Mouse (Mus musculus): ENCODE results near the gene Ino80b. TPM values are rescaled to one million over a fixed set of nuclear protein-coding genes. Genes with fewer than 3 reads are reported as not detected.
"Not testable (repeated sequence)": the region's sequence is repeated elsewhere in the genome, so short reads cannot be mapped to it uniquely, and the experiment has no call there.

Gene Ino80b
- 17.6 and 19.2 TPM in 2 replicates for polyA plus RNA-seq (2016; fragmentation: Nextera tagmentation; extraction: Ambion mirVana)

GRCm38 (mm10) chr6:83125331-83125730, at the start of gene Ino80b:
Ino80b (minus strand) TSS chr6:83125431.
- ATAC-seq (ENCODE audit: insufficient number of reproducible peaks, insufficient read depth, low FRiP score, low TSS enrichment, low read depth) = no peak
- WGBS = 30% methylated on average over 5 of the region's 5 CpGs
- Histone ChIP-seq H3K4me3 (replicated peaks) (peak within 1 kb of the TSS; percentile 64), H3K4me1 (replicated peaks) (peaks cover 32% of the 10 kb centered on the region), H3K27ac (peak within 1 kb of the TSS; percentile 74), H3K27me3 (no peaks in the 10 kb centered on the region), H3K9ac (replicated peaks) (peak within 1 kb of the TSS; percentile 61), H3K9me3 (no peaks in the 10 kb centered on the region), H3K36me3 (0 out of 2 replicates have a peak, but pooled peaks cover 10% of the 10 kb centered on the region), H3K4me2 (peak within 1 kb of the TSS; percentile 94)

- no peaks in the 10 kb centered on the region for H3K27me3 ChIP-seq
- H3K27ac ChIP-seq = no peak overlapping the region
- no peaks in the 10 kb centered on the region for H3K9me3 ChIP-seq
- peaks cover 4% of the 10 kb centered on the region; the same call in 1 of the 2 replicates for H3K4me1 ChIP-seq (replicated peaks)
- no peak for ATAC-seq (ENCODE audit: insufficient number of reproducible peaks, insufficient read depth, low FRiP score, low TSS enrichment, low read depth)
- H3K4me3 ChIP-seq (replicated peaks) = no peak overlapping the region
- no peak overlapping the region for H3K4me2 ChIP-seq
- WGBS = 75% methylated on average over 9 of the region's 9 CpGs
- H3K36me3 ChIP-seq = peaks cover 13% of the 10 kb centered on the region
- no peak overlapping the region for H3K9ac ChIP-seq (replicated peaks)
Measured at GRCm38 (mm10) chr6:83172240-83172920, 47.1 kb upstream of the Ino80b start.

DNA sequence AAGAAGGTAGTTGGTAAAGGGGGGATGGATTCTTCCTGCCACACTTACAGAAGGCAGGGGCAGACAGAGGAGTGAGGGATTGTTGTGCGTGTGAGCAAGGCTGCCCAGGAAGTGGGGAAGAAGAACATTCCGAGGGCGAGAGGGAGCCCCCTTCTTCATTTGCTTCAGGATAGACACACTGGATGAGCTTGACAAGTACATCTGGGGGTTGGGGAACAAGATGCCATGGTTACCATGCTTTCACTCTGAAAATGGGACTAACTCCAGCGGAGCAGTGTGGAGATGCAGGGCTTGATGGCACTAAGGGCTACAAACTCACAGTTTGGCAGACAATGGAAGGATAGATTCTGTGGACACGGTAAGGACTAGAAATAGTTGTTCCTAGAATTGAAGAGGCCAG, 45.8 kb upstream of the Ino80b start:
- Histone ChIP-seq H3K27me3 (no peaks in the 10 kb centered on the region), H3K4me1 (replicated peaks) (peaks cover 16% of the 10 kb centered on the region), H3K4me2 (no peak overlapping the region), H3K9me3 (no peaks in the 10 kb centered on the region), H3K4me3 (replicated peaks) (no peak overlapping the region), H3K27ac (no peak overlapping the region), H3K9ac (replicated peaks) (no peak overlapping the region), H3K36me3 (peaks cover 10% of the 10 kb centered on the region)
- 77% methylated on average over 5 of the region's 5 CpGs for WGBS
- no peak for ATAC-seq (ENCODE audit: insufficient number of reproducible peaks, insufficient read depth, low FRiP score, low TSS enrichment, low read depth)

DNA sequence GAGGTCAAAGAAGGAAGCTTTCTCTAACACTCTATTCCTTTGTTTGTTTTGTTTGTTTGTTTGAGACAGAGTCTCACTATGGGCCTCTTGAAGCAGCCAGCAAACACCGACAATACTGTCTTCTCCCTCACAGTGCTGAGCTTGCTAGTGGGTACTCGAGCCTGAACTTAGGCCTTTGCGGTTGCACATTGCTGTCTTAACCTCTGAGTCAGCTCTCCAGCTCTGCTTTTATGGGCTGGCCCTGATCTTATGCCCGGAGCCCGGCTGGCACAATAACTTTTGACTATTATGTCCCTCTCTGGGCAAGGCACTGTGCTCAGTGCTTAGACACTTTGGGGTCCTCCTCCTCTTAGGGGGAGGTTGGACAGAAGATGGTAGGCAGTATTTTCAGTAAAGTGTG, 44.6 kb upstream of the Ino80b start:
- Histone ChIP-seq H3K27me3 (no peaks in the 10 kb centered on the region), H3K9ac (replicated peaks) (no peak overlapping the region), H3K4me1 (replicated peaks) (peaks cover 20% of the 10 kb centered on the region), H3K9me3 (no peaks in the 10 kb centered on the region), H3K27ac (no peak overlapping the region), H3K4me3 (replicated peaks) (no peak overlapping the region), H3K4me2 (no peak overlapping the region), H3K36me3 (0 out of 2 replicates have a peak, but pooled peaks cover 6% of the 10 kb centered on the region)
- ATAC-seq (ENCODE audit: insufficient number of reproducible peaks, insufficient read depth, low FRiP score, low TSS enrichment, low read depth) = no peak
- 87% methylated on average over 5 of the region's 5 CpGs for WGBS

DNA sequence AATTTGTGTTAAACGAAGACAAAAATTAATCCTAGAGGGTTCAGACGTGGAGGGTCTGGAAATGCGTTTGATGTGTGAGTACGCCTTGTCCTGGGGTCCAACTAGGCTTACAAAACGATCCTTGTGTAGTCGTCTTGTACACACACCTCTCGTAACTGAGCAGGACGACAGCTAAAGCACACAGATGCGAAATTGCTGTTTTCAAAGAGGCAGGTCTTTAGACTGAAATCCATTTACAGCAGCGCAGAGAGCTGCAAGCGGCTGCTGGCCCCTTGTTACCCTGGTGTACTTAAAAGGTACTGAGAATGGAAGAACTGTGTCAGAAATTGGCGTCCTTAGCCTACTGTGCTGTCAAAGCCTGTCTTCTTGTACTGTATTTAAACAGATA, 41.0 kb upstream of the Ino80b start:
- Histone ChIP-seq H3K4me1 (replicated peaks) (peaks cover 34% of the 10 kb centered on the region), H3K27me3 (peaks cover 21% of the 10 kb centered on the region), H3K36me3 (no peaks in the 10 kb centered on the region), H3K27ac (peak overlapping the region; percentile 83), H3K9ac (replicated peaks) (peak overlapping the region; percentile 89), H3K4me2 (peak overlapping the region; percentile 78), H3K9me3 (no peaks in the 10 kb centered on the region), H3K4me3 (replicated peaks) (peak overlapping the region; percentile 83)
- WGBS = under 1% methylated on average over 12 of the region's 12 CpGs
- peak; percentile 8; the same call in 1 of the 2 replicates for ATAC-seq (ENCODE audit: insufficient number of reproducible peaks, insufficient read depth, low FRiP score, low TSS enrichment, low read depth)

DNA sequence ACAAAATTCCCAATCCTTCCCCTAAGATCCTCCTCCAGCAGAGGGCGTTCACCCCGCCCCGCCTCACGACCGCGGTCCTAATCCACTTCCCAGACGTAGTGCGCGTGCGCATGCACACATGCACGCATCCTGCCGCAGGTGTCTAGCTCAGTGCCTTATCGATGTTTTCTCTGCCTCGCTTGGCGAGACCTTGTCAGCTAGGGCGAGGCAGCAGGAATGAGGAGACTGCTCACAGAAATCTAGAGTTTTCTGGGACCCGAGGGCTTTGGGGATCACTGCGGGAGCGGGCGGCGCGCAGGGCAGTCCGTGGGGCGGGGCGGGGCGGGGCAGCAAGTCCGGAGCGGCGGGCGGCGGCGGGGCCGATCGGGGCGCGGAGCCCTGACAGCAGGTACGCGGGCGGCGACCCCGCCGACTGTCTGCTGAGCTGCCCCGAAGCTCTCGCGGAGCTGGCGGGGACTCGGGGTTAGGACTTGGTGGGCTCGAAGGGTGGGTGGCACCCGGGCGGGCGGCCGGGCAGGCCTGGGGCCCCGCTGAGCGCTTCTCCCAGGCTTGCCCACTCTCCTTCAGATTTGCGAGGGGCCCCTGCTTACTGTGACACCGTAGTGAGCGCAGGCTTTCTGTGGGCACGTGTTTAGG, 40.5 kb upstream of the Ino80b start, which contains the start of gene Dctn1:
Gene Dctn1 (plus strand): TSS at position 314 of the 636 bp plus-strand sequence.
- no peaks in the 10 kb centered on the region for H3K9me3 ChIP-seq
- peak within 1 kb of the TSS; percentile 83 for H3K27ac ChIP-seq
- H3K36me3 ChIP-seq = no peaks in the 10 kb centered on the region
- peak within 1 kb of the TSS; percentile 83 for H3K4me3 ChIP-seq (replicated peaks)
- peaks cover 34% of the 10 kb centered on the region for H3K4me1 ChIP-seq (replicated peaks)
- under 1% methylated on average over 53 of the region's 58 CpGs for WGBS
- peak; percentile 48; the same call in 1 of the 2 replicates for ATAC-seq (ENCODE audit: insufficient number of reproducible peaks, insufficient read depth, low FRiP score, low TSS enrichment, low read depth)
- H3K27me3 ChIP-seq = peaks cover 26% of the 10 kb centered on the region
- H3K4me2 ChIP-seq = peak within 1 kb of the TSS; percentile 78
- peak within 1 kb of the TSS; percentile 89 for H3K9ac ChIP-seq (replicated peaks)

GRCm38 (mm10) chr6:83165026-83165606, 39.9 kb upstream of the Ino80b start:
- Histone ChIP-seq H3K36me3 (no peaks in the 10 kb centered on the region), H3K9me3 (no peaks in the 10 kb centered on the region), H3K4me2 (peak overlapping the region; percentile 78), H3K27ac (0 out of 2 replicates have a peak overlapping the region, but pooled peaks have one; percentile 37), H3K4me1 (replicated peaks) (peaks cover 34% of the 10 kb centered on the region), H3K4me3 (replicated peaks) (peak overlapping the region; percentile 83), H3K27me3 (peaks cover 32% of the 10 kb centered on the region), H3K9ac (replicated peaks) (peak overlapping the region; percentile 89)
- 7% methylated on average over 6 of the region's 6 CpGs for WGBS
- no peak for ATAC-seq (ENCODE audit: insufficient number of reproducible peaks, insufficient read depth, low FRiP score, low TSS enrichment, low read depth)

DNA sequence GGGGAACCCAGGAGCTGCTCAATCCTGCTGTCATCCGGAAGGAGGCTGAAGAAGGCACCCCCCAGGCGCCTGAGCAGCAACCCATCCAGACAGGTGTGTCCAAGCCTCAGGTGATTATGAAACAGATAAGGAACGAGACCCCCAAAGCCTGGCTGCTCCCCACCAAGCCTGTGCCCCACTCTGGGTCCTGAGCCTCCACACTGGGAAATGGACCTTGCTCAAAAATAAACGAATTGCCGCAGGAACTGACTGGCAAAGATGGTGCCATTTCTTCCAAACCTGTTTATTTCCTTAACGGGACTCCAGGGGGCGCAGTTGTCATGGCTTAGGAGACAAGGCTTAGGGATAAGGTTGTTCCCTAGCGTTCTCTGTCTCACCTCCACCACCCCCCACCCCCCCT, 37.5 kb upstream of the Ino80b start:
- WGBS = 2% methylated on average over 8 of the region's 8 CpGs
- no peak for ATAC-seq (ENCODE audit: insufficient number of reproducible peaks, insufficient read depth, low FRiP score, low TSS enrichment, low read depth)
- Histone ChIP-seq H3K9me3 (no peaks in the 10 kb centered on the region), H3K4me3 (replicated peaks) (peak overlapping the region; percentile 46), H3K36me3 (no peaks in the 10 kb centered on the region), H3K4me2 (peak overlapping the region; percentile 75), H3K27me3 (peaks cover 36% of the 10 kb centered on the region), H3K9ac (replicated peaks) (peak overlapping the region; percentile 58), H3K27ac (no peak overlapping the region), H3K4me1 (replicated peaks) (peaks cover 34% of the 10 kb centered on the region)

DNA sequence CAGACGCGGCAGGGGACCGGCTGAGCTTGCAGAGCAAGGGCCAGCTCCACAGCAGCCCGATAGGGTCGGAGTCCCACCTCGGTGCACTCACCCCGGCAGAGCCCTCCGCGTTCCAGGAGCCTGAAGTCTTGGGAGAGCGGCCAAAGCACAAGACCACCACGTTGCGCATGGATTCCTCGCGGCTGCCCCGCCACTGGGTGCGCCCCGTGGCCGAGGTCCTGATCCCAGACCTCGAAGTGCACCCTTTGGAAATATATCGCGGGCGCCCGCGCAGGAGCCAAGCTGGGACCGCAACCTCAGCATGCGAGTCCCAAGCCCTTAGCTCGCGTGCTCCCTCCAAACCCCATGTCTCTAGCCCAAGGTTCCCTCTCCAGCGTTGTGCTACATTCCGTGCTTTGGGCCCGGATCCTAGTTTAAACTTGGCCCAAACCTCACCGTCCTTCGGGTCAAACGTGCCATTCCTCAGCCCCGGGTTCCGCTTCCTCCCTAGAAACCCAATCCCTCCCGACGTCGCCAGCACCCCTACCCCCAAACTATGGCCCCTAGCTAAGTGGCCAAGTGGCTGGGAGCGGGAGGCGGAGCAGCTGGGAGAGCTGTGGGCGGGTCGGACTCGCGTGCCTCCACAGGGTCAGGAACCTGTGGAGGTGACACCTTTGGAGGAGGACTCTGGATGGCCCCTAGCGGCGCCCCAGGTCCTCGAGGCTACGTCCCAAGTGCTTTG, 36.9 kb upstream of the Ino80b start:
- Histone ChIP-seq H3K9me3 (no peaks in the 10 kb centered on the region), H3K27me3 (peaks cover 36% of the 10 kb centered on the region), H3K36me3 (no peaks in the 10 kb centered on the region), H3K4me2 (peak overlapping the region; percentile 75), H3K27ac (no peak overlapping the region), H3K9ac (replicated peaks) (peak overlapping the region; percentile 58), H3K4me3 (replicated peaks) (peak overlapping the region; percentile 46), H3K4me1 (replicated peaks) (peaks cover 30% of the 10 kb centered on the region)
- under 1% methylated on average over 49 of the region's 49 CpGs for WGBS
- ATAC-seq (ENCODE audit: insufficient number of reproducible peaks, insufficient read depth, low FRiP score, low TSS enrichment, low read depth) = no peak

- peak overlapping the region; percentile 75 for H3K4me2 ChIP-seq
- 8% methylated on average over 19 of the region's 19 CpGs for WGBS
- H3K36me3 ChIP-seq = no peaks in the 10 kb centered on the region
- H3K9ac ChIP-seq (replicated peaks) = peak overlapping the region; percentile 58
- H3K27ac ChIP-seq = no peak overlapping the region
- peaks cover 36% of the 10 kb centered on the region for H3K27me3 ChIP-seq
- peaks cover 24% of the 10 kb centered on the region for H3K4me1 ChIP-seq (replicated peaks)
- ATAC-seq (ENCODE audit: insufficient number of reproducible peaks, insufficient read depth, low FRiP score, low TSS enrichment, low read depth) = no peak
- H3K9me3 ChIP-seq = no peaks in the 10 kb centered on the region
- peak overlapping the region; percentile 46 for H3K4me3 ChIP-seq (replicated peaks)
Measured at GRCm38 (mm10) chr6:83161442-83161841, 36.2 kb upstream of the Ino80b start.

DNA sequence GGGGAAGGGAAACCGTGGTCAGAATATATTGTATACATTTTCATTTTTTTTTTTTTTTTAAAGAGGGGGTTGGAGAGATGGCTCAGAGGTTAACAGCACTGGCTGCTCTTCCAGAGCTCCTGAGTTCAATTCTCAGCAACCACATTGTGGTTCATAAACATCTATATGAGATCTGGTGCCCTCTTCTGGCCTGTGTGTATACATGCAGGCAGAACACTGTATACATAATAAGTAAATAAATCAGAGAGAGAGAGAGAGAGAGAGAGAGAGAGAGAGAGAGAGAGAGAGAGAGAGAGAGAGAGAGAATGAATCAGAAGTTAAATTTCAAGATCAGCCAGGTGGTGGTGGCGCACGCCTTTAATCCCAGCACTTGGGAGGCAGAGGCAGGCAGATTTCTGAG, 34.2 kb upstream of the Ino80b start:
- not testable (repeated sequence) for H3K4me3 ChIP-seq (replicated peaks); H3K4me2 ChIP-seq; H3K27ac ChIP-seq; H3K9me3 ChIP-seq; H3K36me3 ChIP-seq; ATAC-seq (ENCODE audit: insufficient number of reproducible peaks, insufficient read depth, low FRiP score, low TSS enrichment, low read depth); H3K9ac ChIP-seq (replicated peaks)
- H3K27me3 ChIP-seq = peaks cover 36% of the 10 kb centered on the region
- peaks cover 30% of the 10 kb centered on the region for H3K4me1 ChIP-seq (replicated peaks)
- WGBS = 17% methylated on average over 3 of the region's 3 CpGs

All from limb, embryonic 12.5 days (tissue).